Mouse (Mus musculus) urinary bladder, postnatal 4 days (tissue): ENCODE measurements around the gene Apopt1.

Source experiments
- DNase-seq, 2 experiments: peaks; one replicate each; pipeline ENCODE4 v3.0.0; 2021 to 2022; ENCODE audit warnings: low spot score in 2 of 2

Apopt1 gene

GRCm38 (mm10) chr12:111769816-111770577 lies 56.9 kb downstream of the Apopt1 start:
- no peak for DNase-seq

- no peak for DNase-seq
Observed at GRCm38 (mm10) chr12:111770651-111771050, 57.6 kb downstream of the Apopt1 start.

- DNase-seq = no peak
Observed at GRCm38 (mm10) chr12:111774156-111774555, 61.1 kb downstream of the Apopt1 start.

GRCm38 (mm10) chr12:111774845-111775244 lies 61.8 kb downstream of the Apopt1 start:
- no peak for DNase-seq

- no peak for DNase-seq
Observed at GRCm38 (mm10) chr12:111777919-111778318, 64.9 kb downstream of the Apopt1 start.

GRCm38 (mm10) chr12:111779544-111779943 lies 66.5 kb downstream of the Apopt1 start:
- DNase-seq = no peak

- no peak for DNase-seq
Observed at GRCm38 (mm10) chr12:111785174-111785573, 72.1 kb downstream of the Apopt1 start.

- DNase-seq = no peak
Observed at GRCm38 (mm10) chr12:111787015-111787414, 74.0 kb downstream of the Apopt1 start.

GRCm38 (mm10) chr12:111790090-111790489 lies 77.0 kb downstream of the Apopt1 start:
- no peak for DNase-seq

- DNase-seq = no peak
Observed at GRCm38 (mm10) chr12:111790631-111791030, 77.6 kb downstream of the Apopt1 start.

- no peak for DNase-seq
Observed at GRCm38 (mm10) chr12:111791474-111792104, 78.5 kb downstream of the Apopt1 start.

- DNase-seq = no peak
Observed at GRCm38 (mm10) chr12:111794102-111794501, 81.0 kb downstream of the Apopt1 start.

GRCm38 (mm10) chr12:111794526-111795179 lies 81.6 kb downstream of the Apopt1 start:
- DNase-seq = no peak

- DNase-seq = no peak
Observed at GRCm38 (mm10) chr12:111795180-111795895, 82.3 kb downstream of the Apopt1 start.

- DNase-seq = no peak
Observed at GRCm38 (mm10) chr12:111797251-111797650, 84.2 kb downstream of the Apopt1 start.

GRCm38 (mm10) chr12:111798493-111798892 lies 85.4 kb downstream of the Apopt1 start:
- DNase-seq = no peak

- DNase-seq = no peak
Observed at GRCm38 (mm10) chr12:111800459-111801183, 87.6 kb downstream of the Apopt1 start.

- no peak for DNase-seq
Observed at GRCm38 (mm10) chr12:111803538-111803937, 90.5 kb downstream of the Apopt1 start.
